Mouse (Mus musculus) kidney, postnatal 25 days (tissue): ENCODE results near the gene Setd1a.
A peak's percentile ranks its signal among the peaks of the same experiment; 100 is the strongest.
"Not testable (repeated sequence)": the region's sequence is repeated elsewhere in the genome, so short reads cannot be mapped to it uniquely, and the experiment has no call there.

Source experiments
- DNase-seq, 2 experiments: peaks; one replicate each; pipeline ENCODE4 v3.0.0; 2021; ENCODE audit warnings: mixed read lengths in 2 of 2

Gene Setd1a

DNA sequence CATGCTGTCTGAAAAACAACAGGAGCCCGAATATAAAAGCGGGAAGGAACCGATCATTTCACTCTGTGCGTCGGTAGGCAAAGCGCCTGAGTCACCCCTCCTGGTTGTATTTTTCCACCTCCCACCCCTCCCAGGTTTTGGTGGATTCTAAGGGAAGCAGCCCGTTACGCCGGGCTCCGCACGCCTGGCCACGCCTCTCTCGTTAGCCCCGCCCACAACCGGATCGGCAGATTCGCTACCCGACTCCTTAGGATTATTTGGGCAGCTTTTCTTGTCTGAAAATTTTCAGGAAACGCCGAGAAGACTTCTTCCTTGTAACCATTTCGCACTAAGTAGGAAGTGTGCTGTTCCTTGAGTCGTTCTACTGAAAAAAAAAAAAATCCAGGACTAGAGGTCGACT, at the start of gene Setd1a:
Gene Setd1a, plus strand, starts transcription at position 245 of the 400 bp plus-strand sequence.
- peak; percentile 91 to 95 for DNase-seq

- DNase-seq = no peak
Measured at GRCm38 (mm10) chr7:127727898-127728297, 48.6 kb upstream of the Setd1a start.

GRCm38 (mm10) chr7:127730170-127730569, 46.3 kb upstream of the Setd1a start:
- DNase-seq = no peak

- not testable (repeated sequence) for DNase-seq
Measured at GRCm38 (mm10) chr7:127732066-127732465, 44.4 kb upstream of the Setd1a start, which contains the start of gene Ctf2. TSS of gene Ctf2 (minus strand) at chr7:127732166.

GRCm38 (mm10) chr7:127744366-127745045, 32.0 kb upstream of the Setd1a start, which contains the start of gene Fbxl19:
TSS of gene Fbxl19 (plus strand) at chr7:127744543.
- DNase-seq = peak; percentile 86 to 93

- peak; percentile 95 to 97 for DNase-seq
Measured at GRCm38 (mm10) chr7:127745251-127745651, 31.2 kb upstream of the Setd1a start.

DNA sequence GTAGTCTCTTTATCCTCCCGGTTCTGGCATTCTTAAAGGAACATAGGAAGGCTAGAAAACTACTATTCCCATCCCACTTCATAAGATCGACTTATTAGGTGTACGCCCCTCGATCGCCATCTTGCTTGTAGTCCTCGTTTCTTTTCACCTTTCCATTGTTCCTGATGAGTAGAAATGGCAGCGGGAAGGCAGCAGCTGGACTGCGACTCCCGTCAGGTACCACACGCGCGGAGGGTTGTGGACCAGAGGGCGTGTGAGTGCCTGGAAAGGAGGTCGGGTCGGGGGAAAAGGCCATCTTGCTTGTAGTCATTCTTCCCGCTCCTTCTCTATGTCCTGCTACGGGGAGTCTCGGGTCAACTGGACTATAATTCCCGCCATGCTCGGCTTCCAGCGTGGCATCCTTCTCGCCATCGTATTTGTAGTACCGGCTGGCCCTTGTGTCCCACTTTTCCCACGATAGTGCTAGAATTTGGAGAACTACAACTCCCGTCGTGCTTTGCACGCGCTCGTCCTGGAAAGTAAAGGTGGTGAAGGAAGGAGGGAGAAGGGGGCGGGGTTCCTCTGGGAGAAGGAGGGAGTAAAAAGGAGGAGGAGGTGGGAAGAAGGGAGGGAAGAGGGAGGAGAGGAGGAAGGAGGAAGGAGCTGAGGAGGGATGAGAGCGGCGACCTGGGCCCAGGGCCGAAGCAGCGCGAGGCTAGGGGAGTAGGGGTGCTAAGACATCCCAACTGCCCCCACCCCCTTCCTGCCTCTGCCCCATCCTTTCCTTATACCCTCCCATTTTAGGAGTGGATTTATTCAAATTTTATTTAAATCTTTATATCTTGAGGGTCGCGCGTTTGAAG, 30.6 kb upstream of the Setd1a start:
- DNase-seq = peak; percentile 98 to 99

DNA sequence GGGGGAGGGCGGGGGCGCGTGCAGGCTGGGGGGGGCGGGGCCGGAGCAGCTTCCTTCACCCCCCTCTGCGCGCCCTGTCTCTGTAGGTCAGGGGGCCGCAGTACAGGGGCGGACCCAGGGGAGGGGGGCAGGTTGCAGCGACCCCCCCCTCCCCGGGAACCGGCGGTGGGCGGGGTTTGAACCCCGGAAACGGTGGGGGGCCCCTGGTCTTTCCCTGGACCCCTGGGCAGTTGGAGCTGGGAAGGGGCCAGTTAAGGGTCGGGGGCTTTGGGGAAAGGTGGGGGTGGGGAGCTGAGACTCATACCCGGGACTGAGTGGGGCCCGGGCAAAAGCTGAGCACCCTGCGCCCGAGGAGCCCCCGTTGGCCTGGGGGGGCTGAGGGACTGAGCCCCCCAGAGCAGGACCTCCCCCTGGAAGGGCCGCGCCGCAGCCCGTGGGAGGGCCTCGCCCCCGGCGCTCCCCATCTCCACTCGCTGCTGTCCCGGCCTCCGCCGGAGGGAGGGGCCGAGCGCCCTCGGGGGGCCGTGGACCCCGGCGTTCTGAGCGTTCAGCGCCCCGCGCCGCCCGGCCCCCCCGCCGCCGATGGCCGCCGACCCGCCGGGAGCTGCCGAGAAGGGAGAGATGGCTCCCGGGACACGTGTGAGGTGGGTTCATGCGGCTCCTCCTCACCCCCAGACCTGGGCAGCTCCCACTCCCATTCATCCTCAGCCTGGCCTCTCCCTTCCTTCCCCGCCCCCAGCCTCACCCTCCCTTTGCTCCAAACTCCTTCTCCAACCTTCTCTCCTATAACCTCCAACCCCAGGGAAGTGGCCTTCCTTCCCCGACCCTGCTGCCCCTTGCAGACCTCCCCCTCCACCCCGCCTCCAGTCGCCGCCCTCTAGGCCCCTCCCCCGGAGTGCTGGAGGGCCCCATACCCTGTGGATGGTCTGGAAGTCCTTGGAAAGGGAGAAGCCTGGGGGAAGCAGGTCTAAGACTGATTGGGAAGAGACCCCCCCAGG, 29.7 kb upstream of the Setd1a start:
- DNase-seq = peak in 1 of 2 experiments; percentile 64

DNA sequence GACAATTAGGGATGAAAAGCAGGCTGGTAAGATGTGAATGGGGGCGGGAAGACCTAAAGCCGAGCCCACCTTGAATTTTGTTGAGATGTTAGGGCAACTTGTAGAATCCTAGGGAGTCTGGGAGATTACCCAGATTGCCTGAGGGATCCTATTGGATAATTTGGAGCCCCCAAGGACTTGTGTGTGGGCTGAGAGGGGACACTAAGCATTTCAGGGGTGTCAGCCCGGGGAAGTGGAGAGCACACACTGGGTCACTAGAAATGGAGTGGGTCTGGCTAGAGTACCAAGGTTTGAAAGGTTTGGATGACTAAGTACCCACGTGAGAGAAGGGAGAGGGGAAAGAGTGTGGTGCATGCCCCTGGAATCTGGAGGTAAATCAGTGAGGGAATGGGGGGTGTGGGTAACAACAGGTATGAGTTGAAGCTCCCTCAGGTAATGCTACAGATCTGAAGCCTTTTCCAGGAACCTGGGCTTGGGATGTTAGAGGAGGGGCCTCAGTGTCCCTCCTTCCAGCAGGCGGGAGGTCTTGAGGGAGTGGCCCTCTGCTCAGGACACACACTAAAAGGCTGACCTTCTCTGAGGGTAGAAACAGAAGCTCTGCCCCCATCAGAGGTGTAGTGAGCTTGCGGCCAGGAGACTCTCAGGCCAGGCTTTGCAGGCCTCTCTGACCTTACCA, 28.8 kb upstream of the Setd1a start:
- DNase-seq = no peak

DNA sequence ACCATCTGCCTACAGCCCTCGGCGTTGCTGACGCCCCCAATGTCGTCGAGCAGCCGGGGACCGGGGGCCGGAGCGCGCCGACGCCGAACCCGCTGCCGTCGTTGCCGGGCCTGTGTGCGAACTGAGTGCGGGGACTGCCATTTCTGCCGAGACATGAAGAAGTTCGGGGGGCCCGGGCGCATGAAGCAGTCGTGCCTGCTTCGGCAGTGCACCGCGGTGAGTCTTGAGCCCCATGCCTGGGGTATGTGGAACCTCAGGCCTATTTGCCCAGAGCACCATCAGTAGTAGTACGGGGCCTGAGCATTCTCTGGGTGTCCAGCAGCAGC, 28.3 kb upstream of the Setd1a start:
- no peak for DNase-seq

- DNase-seq = peak in 1 of 2 experiments; percentile 66
Measured at GRCm38 (mm10) chr7:127750131-127751127, 26.0 kb upstream of the Setd1a start.

DNA sequence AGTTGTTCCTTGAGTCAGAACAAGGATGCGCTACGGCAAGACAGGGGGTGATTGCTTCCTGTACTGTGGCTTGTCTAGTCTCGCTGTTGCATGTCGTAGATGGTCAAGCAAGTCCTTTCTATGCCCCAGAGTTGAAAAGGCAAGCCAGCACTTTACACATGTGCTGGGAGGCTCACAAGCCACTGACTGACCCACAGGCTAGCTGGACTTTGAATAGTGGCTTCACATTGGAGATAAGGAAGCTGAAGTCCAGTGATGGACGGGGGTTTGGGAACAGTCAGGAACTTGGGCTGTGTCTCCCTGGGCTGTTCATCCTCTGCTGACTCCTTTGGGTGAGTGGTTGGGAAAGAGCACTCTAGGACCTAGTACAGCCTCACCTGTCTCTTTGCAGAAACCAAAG, 24.9 kb upstream of the Setd1a start:
- no peak for DNase-seq

DNA sequence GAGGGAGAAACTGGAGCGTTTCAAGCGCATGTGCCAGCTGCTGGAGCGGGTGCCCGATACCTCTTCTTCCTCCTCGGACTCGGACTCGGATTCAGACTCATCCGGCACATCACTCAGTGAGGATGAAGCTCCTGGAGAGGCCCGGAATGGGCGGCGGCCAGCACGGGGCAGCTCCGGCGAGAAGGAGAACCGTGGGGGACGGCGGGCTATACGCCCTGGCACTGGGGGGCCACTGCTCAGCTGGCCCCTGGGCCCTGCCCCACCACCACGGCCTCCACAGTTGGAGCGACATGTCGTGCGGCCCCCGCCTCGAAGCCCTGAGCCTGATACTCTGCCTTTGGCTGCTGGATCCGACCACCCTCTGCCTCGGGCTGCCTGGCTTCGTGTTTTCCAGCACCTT, 24.4 kb upstream of the Setd1a start:
- DNase-seq = no peak

DNA sequence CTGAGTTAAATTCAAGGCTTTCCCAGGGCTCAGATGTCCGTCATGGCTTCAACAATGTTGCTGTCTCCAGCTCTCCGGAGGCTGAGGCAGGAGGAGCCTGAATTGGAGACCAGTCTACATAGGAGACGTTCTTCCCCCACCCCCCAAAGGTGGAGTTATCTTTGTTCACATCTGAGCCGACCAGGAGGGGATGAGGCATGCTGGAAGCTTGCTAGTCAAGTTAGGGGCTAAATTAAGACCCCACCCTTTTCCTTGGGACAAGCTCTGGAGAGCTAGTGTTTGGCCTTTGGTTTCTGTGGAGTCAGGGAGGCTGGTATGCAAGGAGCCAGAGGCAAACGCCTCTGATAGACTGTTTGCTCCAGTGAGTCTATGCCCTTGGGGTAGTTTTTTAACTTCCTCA, 23.3 kb upstream of the Setd1a start:
- no peak for DNase-seq

DNA sequence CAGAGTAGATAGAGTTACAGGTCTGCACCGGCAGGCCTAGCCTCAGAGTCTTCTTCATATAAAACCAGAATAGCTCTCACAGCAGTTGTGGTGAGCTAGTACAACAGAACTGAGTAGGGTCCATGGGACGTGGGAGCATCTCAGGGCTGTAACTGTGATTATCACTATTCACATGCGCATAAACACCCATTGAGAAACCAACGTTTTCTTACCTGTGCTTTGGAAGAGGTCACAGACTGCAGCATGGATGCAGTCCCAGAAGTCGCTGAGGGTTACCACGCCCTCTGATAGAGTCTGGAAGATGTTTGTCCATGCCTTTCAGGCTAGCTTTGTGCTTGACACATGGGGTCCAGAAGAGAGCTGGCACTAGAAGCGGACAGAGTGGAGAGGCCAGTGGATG, 22.7 kb upstream of the Setd1a start:
- peak in 1 of 2 experiments; percentile 3 for DNase-seq

- DNase-seq = no peak
Measured at GRCm38 (mm10) chr7:127759716-127760115, 16.8 kb upstream of the Setd1a start.

DNA sequence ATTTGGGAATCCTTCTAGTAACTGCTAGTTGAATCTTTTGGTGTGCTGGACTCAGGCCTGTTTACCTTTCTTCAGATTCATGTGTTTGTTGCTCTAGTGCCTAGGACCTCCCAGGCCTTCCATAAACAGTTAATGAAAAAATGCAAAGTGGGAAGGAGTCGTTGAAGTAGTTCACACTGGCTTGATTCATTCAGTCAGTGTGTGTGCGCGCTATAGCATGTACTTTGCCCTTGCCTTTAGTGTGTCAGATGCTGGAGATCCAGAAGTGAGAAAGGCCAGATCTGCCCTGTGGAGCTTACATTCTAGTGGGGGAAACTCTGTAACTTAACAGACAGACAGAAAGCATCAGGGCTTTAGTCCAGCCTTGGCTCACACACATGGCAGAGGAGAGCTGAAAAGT, 16.0 kb upstream of the Setd1a start:
- DNase-seq = no peak

GRCm38 (mm10) chr7:127761026-127761425, 15.4 kb upstream of the Setd1a start:
- DNase-seq = peak; percentile 73 to 76

GRCm38 (mm10) chr7:127763642-127764041, 12.8 kb upstream of the Setd1a start:
- no peak for DNase-seq

DNA sequence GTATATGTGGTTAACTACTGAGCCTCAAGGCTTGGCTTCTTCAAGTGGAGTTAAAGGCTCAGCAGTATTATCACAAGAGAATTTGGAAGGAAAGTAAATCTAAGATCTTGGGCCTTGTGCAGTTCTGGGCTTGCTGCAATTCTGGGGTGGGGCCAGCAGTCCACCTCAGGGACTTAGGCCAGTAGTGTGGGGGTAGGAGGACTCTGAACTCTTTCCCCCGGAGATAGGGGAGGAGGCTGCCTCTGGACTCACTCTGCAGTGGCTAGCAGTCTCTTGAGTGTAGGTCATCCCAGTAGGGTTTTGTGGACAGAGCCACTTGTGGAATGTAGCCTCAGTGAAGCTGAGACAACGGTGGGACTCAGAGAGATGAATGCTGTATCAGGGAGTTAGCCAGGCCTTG, 10.7 kb upstream of the Setd1a start:
- DNase-seq = peak; percentile 43 to 74
